Mouse (Mus musculus): ENCODE results near the gene Kat6b. TPM values are rescaled to one million over a fixed set of nuclear protein-coding genes. Genes with fewer than 3 reads are reported as not detected.
A peak's percentile ranks its signal among the peaks of the same experiment; 100 is the strongest.
"Not testable (repeated sequence)": the region's sequence is repeated elsewhere in the genome, so short reads cannot be mapped to it uniquely, and the experiment has no call there.

Kat6b gene
- polyA plus RNA-seq, 1 experiment from 2014 or later = 18.5 TPM

- no peak overlapping the region for H3K4me2 ChIP-seq (ENCODE audit: low read length)
- peaks cover 4 to 13% of the 10 kb centered on the region in 2 experiments; a peak in 2 of 4 replicates for H3K4me1 ChIP-seq (ENCODE audit: control insufficient read depth in 2 of 2, insufficient read depth in 2 of 2, low read length in 2 of 2)
- no peaks in the 10 kb centered on the region for H3K27me3 ChIP-seq (ENCODE audit: control insufficient read depth, insufficient read depth, low read length)
- H3K27ac ChIP-seq (replicated peaks in 1 of 2; ENCODE audit: control insufficient read depth in 1 of 2, insufficient read depth in 1 of 2, low read depth in 2 of 2, low read length in 2 of 2) = peak overlapping the region; percentile 32 to 57; a peak in 3 of 4 replicates
- 69% methylated on average over 9 of the region's 9 CpGs for WGBS
- H3K9me3 ChIP-seq (ENCODE audit: control insufficient read depth, low read length) = no peaks in the 10 kb centered on the region
- H3K36me3 ChIP-seq (ENCODE audit: control insufficient read depth, insufficient read depth, low read length) = no peaks in the 10 kb centered on the region
- ATAC-seq (ENCODE audit: insufficient number of reproducible peaks, insufficient read depth, low FRiP score, low read depth) = no peak
- H3K9ac ChIP-seq (ENCODE audit: low read length) = no peak overlapping the region
- no peak overlapping the region for H3K4me3 ChIP-seq (ENCODE audit: control insufficient read depth in 1 of 2, insufficient read depth in 1 of 2, low read depth in 1 of 2, low read length in 2 of 2)
Measured at GRCm38 (mm10) chr14:21463117-21463712, 18.0 kb upstream of the Kat6b start.

- ATAC-seq (ENCODE audit: insufficient number of reproducible peaks, insufficient read depth, low FRiP score, low read depth) = no peak
Measured at GRCm38 (mm10) chr14:21470386-21470785, 10.8 kb upstream of the Kat6b start.

GRCm38 (mm10) chr14:21471975-21472374, 9.3 kb upstream of the Kat6b start:
- Histone ChIP-seq H3K9me3 (ENCODE audit: control insufficient read depth, low read length) (no peaks in the 10 kb centered on the region), H3K36me3 (ENCODE audit: control insufficient read depth, insufficient read depth, low read length) (no peaks in the 10 kb centered on the region), H3K4me1 (ENCODE audit: control insufficient read depth in 2 of 2, insufficient read depth in 2 of 2, low read length in 2 of 2) (peaks cover 3 to 4% of the 10 kb centered on the region in 2 experiments; a peak in 1 of 4 replicates), H3K27me3 (ENCODE audit: control insufficient read depth, insufficient read depth, low read length) (no peaks in the 10 kb centered on the region), H3K9ac (ENCODE audit: low read length) (no peak overlapping the region), H3K4me3 (ENCODE audit: control insufficient read depth in 1 of 2, insufficient read depth in 1 of 2, low read depth in 1 of 2, low read length in 2 of 2) (no peak overlapping the region), H3K4me2 (ENCODE audit: low read length) (no peak overlapping the region), H3K27ac (replicated peaks in 1 of 2; ENCODE audit: control insufficient read depth in 1 of 2, insufficient read depth in 1 of 2, low read depth in 2 of 2, low read length in 2 of 2) (no peak overlapping the region)
- no peak for ATAC-seq (ENCODE audit: insufficient number of reproducible peaks, insufficient read depth, low FRiP score, low read depth)
- WGBS = 85% methylated on average over 2 of the region's 2 CpGs

More at GRCm38 (mm10) chr14:21470386-21470785, 10.8 kb upstream of the Kat6b start:
- Histone ChIP-seq H3K4me2 (ENCODE audit: low read length) (no peak overlapping the region), H3K27me3 (ENCODE audit: control insufficient read depth, insufficient read depth, low read length) (no peaks in the 10 kb centered on the region), H3K36me3 (ENCODE audit: control insufficient read depth, insufficient read depth, low read length) (no peaks in the 10 kb centered on the region), H3K4me1 (ENCODE audit: control insufficient read depth in 2 of 2, insufficient read depth in 2 of 2, low read length in 2 of 2) (peaks cover 0 to 3% of the 10 kb centered on the region in 2 experiments; a peak in 1 of 4 replicates), H3K4me3 (ENCODE audit: control insufficient read depth in 1 of 2, insufficient read depth in 1 of 2, low read depth in 1 of 2, low read length in 2 of 2) (no peak overlapping the region), H3K27ac (replicated peaks in 1 of 2; ENCODE audit: control insufficient read depth in 1 of 2, insufficient read depth in 1 of 2, low read depth in 2 of 2, low read length in 2 of 2) (no peak overlapping the region), H3K9ac (ENCODE audit: low read length) (no peak overlapping the region), H3K9me3 (ENCODE audit: control insufficient read depth, low read length) (no peaks in the 10 kb centered on the region)
- 81% methylated on average over 5 of the region's 5 CpGs for WGBS

- 84% methylated on average over 4 of the region's 4 CpGs for WGBS
- not testable (repeated sequence) for H3K9ac ChIP-seq (ENCODE audit: low read length); H3K4me1 ChIP-seq (ENCODE audit: control insufficient read depth in 2 of 2, insufficient read depth in 2 of 2, low read length in 2 of 2); H3K27ac ChIP-seq (replicated peaks in 1 of 2; ENCODE audit: control insufficient read depth in 1 of 2, insufficient read depth in 1 of 2, low read depth in 2 of 2, low read length in 2 of 2); ATAC-seq (ENCODE audit: insufficient number of reproducible peaks, insufficient read depth, low FRiP score, low read depth); H3K9me3 ChIP-seq (ENCODE audit: control insufficient read depth, low read length); H3K4me2 ChIP-seq (ENCODE audit: low read length); H3K4me3 ChIP-seq (ENCODE audit: control insufficient read depth in 1 of 2, insufficient read depth in 1 of 2, low read depth in 1 of 2, low read length in 2 of 2); H3K36me3 ChIP-seq (ENCODE audit: control insufficient read depth, insufficient read depth, low read length); H3K27me3 ChIP-seq (ENCODE audit: control insufficient read depth, insufficient read depth, low read length)
Measured at GRCm38 (mm10) chr14:21474593-21475132, 6.6 kb upstream of the Kat6b start.

- WGBS = 85% methylated on average over 2 of the region's 2 CpGs
- H3K4me1 ChIP-seq (ENCODE audit: control insufficient read depth in 2 of 2, insufficient read depth in 2 of 2, low read length in 2 of 2) = 0 out of 4 replicates have a peak, but pooled peaks cover 0 to 4% of the 10 kb centered on the region in 2 experiments
- no peaks in the 10 kb centered on the region for H3K9me3 ChIP-seq (ENCODE audit: control insufficient read depth, low read length)
- no peak overlapping the region for H3K4me2 ChIP-seq (ENCODE audit: low read length)
- H3K4me3 ChIP-seq (ENCODE audit: control insufficient read depth in 1 of 2, insufficient read depth in 1 of 2, low read depth in 1 of 2, low read length in 2 of 2) = no peak overlapping the region
- no peak for ATAC-seq (ENCODE audit: insufficient number of reproducible peaks, insufficient read depth, low FRiP score, low read depth)
- H3K36me3 ChIP-seq (ENCODE audit: control insufficient read depth, insufficient read depth, low read length) = no peaks in the 10 kb centered on the region
- no peak overlapping the region for H3K9ac ChIP-seq (ENCODE audit: low read length)
- no peak overlapping the region for H3K27ac ChIP-seq (replicated peaks in 1 of 2; ENCODE audit: control insufficient read depth in 1 of 2, insufficient read depth in 1 of 2, low read depth in 2 of 2, low read length in 2 of 2)
- no peaks in the 10 kb centered on the region for H3K27me3 ChIP-seq (ENCODE audit: control insufficient read depth, insufficient read depth, low read length)
Measured at GRCm38 (mm10) chr14:21477181-21477580, 4.1 kb upstream of the Kat6b start.

GRCm38 (mm10) chr14:21479566-21479965, 1.7 kb upstream of the Kat6b start:
- H3K9me3 ChIP-seq (ENCODE audit: control insufficient read depth, low read length) = no peaks in the 10 kb centered on the region
- 0 out of 4 replicates have a peak, but pooled peaks cover 0 to 4% of the 10 kb centered on the region in 2 experiments for H3K4me1 ChIP-seq (ENCODE audit: control insufficient read depth in 2 of 2, insufficient read depth in 2 of 2, low read length in 2 of 2)
- no peaks in the 10 kb centered on the region for H3K27me3 ChIP-seq (ENCODE audit: control insufficient read depth, insufficient read depth, low read length)
- no peak overlapping the region for H3K9ac ChIP-seq (ENCODE audit: low read length)
- H3K4me3 ChIP-seq (ENCODE audit: control insufficient read depth in 1 of 2, insufficient read depth in 1 of 2, low read depth in 1 of 2, low read length in 2 of 2) = no peak overlapping the region
- no peaks in the 10 kb centered on the region for H3K36me3 ChIP-seq (ENCODE audit: control insufficient read depth, insufficient read depth, low read length)
- no peak overlapping the region for H3K4me2 ChIP-seq (ENCODE audit: low read length)
- H3K27ac ChIP-seq (replicated peaks in 1 of 2; ENCODE audit: control insufficient read depth in 1 of 2, insufficient read depth in 1 of 2, low read depth in 2 of 2, low read length in 2 of 2) = no peak overlapping the region
- ATAC-seq (ENCODE audit: insufficient number of reproducible peaks, insufficient read depth, low FRiP score, low read depth) = no peak
- 95% methylated on average over 8 of the region's 8 CpGs for WGBS

- no peak for ATAC-seq (ENCODE audit: insufficient number of reproducible peaks, insufficient read depth, low FRiP score, low read depth)
- Histone ChIP-seq H3K27me3 (ENCODE audit: control insufficient read depth, insufficient read depth, low read length) (no peaks in the 10 kb centered on the region), H3K36me3 (ENCODE audit: control insufficient read depth, insufficient read depth, low read length) (no peaks in the 10 kb centered on the region), H3K4me2 (ENCODE audit: low read length) (no peak overlapping the region), H3K9ac (ENCODE audit: low read length) (no peak overlapping the region), H3K4me1 (ENCODE audit: control insufficient read depth in 2 of 2, insufficient read depth in 2 of 2, low read length in 2 of 2) (0 out of 4 replicates have a peak, but pooled peaks cover 0 to 4% of the 10 kb centered on the region in 2 experiments), H3K9me3 (ENCODE audit: control insufficient read depth, low read length) (no peaks in the 10 kb centered on the region), H3K4me3 (ENCODE audit: control insufficient read depth in 1 of 2, insufficient read depth in 1 of 2, low read depth in 1 of 2, low read length in 2 of 2) (no peak overlapping the region), H3K27ac (replicated peaks in 1 of 2; ENCODE audit: control insufficient read depth in 1 of 2, insufficient read depth in 1 of 2, low read depth in 2 of 2, low read length in 2 of 2) (no peak overlapping the region)
- WGBS = 89% methylated on average over 5 of the region's 5 CpGs
Measured at GRCm38 (mm10) chr14:21480191-21480590, 1.0 kb upstream of the Kat6b start.

Measured in heart, embryonic 14.5 days (tissue).